ENCODE assay signal across 1 mouse cellular context in the genomic region with DNA sequence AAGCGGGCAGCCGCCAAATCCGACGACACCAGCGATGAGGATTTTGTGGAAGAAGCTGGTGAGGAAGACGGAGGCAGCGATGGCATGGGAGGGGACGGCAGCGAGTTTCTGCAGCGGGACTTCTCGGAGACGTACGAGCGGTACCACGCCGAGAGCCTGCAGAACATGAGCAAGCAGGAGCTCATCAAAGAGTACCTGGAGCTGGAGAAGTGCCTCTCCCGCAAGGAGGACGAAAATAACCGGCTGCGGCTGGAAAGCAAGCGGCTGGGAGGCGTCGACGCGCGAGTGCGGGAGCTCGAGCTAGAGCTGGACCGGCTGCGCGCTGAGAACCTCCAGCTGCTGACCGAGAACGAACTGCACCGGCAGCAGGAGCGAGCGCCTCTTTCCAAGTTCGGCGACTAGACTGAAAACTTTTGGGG.
TF ChIP-seq lines count a peak whose summit lies in the region.

No protein-coding gene starts in this region.

TF ChIP-seq in CH12.LX, 34 proteins besides CTCF, POLR2A, EP300 and RAD21:
- peak; percentile 57; the same call in 1 of the 2 replicates for TF ChIP-seq UBTF (IDR thresholded peaks at IDR 0.05; ENCODE audit: low read depth, low read length)
- peak; percentile 33; the same call in 1 of the 2 replicates for TF ChIP-seq IRF4 (IDR thresholded peaks at IDR 0.05; ENCODE audit: low read depth, low read length)
- 0 out of 2 replicates have a peak, but pooled peaks have one; percentile 11 for TF ChIP-seq ETS1 (conservative IDR thresholded peaks at IDR 0.05; ENCODE audit: low read depth, low read length)
- peak; percentile 47; the same call in 1 of the 2 replicates for TF ChIP-seq CHD2 (IDR thresholded peaks at IDR 0.05; ENCODE audit: low read length)
- no peak for TF ChIP-seq GABPA (IDR thresholded peaks at IDR 0.05; ENCODE audit: insufficient replicate concordance, low read depth, low read length)
- TF ChIP-seq ZMIZ1 (IDR thresholded peaks at IDR 0.05; ENCODE audit: low read depth, low read length) = peak; percentile 73; the same call in 1 of the 2 replicates
- no peak for TF ChIP-seq JUN (IDR thresholded peaks at IDR 0.05; ENCODE audit: insufficient read depth, low read depth, low read length)
- no peak; the same call in 1 of the 2 replicates for TF ChIP-seq POLR2AphosphoS2 (IDR thresholded peaks at IDR 0.05; ENCODE audit: low read depth, low read length)
- TF ChIP-seq MXI1 (IDR thresholded peaks at IDR 0.05; ENCODE audit: low read depth, low read length) = peak; percentile 71
- peak; percentile 36; the same call in 1 of the 2 replicates for TF ChIP-seq NRF1 (IDR thresholded peaks at IDR 0.05; ENCODE audit: low read depth, low read length)
- TF ChIP-seq USF2 (conservative IDR thresholded peaks at IDR 0.05; ENCODE audit: low read depth, low read length) = no peak
- TF ChIP-seq SIN3A (IDR thresholded peaks at IDR 0.05; ENCODE audit: low read length) = peak; percentile 66
